Mouse (Mus musculus): ENCODE measurements around the gene Farp2. TPM values are rescaled to one million over a fixed set of nuclear protein-coding genes. Genes with fewer than 3 reads are reported as not detected.

Gene Farp2
- polyA plus RNA-seq, 1 experiment from 2014 or later: 6.1 TPM

- peak; percentile 16 for ATAC-seq
- Histone ChIP-seq H3K27me3 (replicated peaks) (no peaks in the 10 kb centered on the region), H3K9ac (no peak overlapping the region), H3K4me2 (replicated peaks) (no peak overlapping the region), H3K36me3 (peaks cover 6% of the 10 kb centered on the region; the same call in 1 of the 2 replicates), H3K4me3 (replicated peaks) (no peak overlapping the region), H3K9me3 (0 out of 2 replicates have a peak, but pooled peaks cover 4% of the 10 kb centered on the region), H3K27ac (no peak overlapping the region), H3K4me1 (replicated peaks) (no peaks in the 10 kb centered on the region)
- 50% methylated on average over 3 of the region's 3 CpGs for WGBS
Observed at GRCm38 (mm10) chr1:93567013-93567412, 55.1 kb downstream of the Farp2 start.

DNA sequence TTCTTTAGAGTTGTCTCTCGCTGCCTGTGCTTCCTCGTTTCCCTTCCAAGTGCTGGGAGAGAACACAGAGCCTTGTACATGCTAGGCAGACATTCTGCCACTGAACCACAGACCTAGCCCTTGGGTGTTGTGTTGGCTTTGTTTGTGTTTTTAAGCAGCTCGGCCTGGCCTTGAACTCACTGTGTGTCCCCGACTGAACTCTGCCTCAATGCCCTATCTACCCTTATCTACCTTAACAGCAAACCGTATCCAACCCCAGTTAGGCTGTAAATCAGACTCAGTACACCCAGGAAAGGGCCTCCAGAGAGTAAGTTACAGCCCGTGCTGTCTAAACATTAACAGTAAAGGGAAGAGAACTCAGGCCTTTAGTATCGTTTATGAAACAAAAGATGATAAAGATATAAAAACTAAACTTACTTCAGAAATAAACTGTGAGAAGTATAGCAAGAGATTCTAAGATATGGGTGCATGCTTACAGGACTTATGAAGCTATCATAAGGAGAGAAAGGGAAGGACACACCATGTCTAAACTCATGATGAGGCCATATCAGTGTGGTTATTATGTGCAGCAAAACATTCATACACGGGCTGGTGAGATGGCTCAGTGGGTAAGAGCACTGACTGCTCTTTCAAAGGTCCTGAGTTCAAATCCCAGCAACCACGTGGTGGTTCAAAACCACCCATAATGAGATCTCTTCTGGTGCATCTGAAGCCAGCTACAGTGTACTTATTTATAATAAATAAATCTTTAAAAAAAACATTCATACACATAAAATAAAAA lies 56.0 kb downstream of the Farp2 start:
- Histone ChIP-seq H3K4me2 (replicated peaks) (no peak overlapping the region), H3K9ac (no peak overlapping the region), H3K4me1 (replicated peaks) (no peaks in the 10 kb centered on the region), H3K36me3 (peaks cover 6% of the 10 kb centered on the region; the same call in 1 of the 2 replicates), H3K27me3 (replicated peaks) (no peaks in the 10 kb centered on the region), H3K27ac (no peak overlapping the region), H3K9me3 (0 out of 2 replicates have a peak, but pooled peaks cover 4% of the 10 kb centered on the region), H3K4me3 (replicated peaks) (no peak overlapping the region)
- ATAC-seq: peak; percentile 92
- WGBS: 57% methylated on average over 9 of the region's 9 CpGs

DNA sequence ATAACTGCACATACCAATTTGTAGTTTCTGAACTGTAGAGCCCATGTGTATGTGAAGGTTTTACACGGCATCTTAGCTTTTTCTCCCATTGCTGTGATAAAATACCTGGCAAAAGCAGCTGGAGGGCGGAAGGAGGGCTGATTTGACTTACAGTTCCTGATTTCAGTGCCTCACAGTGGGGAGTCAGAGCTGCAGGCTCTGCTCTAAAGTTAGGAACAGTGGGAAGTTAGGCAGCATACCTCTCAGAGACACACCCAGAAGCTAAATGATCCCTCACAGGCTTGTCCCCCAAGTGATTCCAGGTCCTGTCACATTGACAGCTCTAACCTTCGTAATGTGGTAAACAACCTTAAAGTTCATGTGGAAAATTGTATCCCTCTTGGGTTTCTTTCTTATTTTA lies 65.2 kb downstream of the Farp2 start:
- H3K4me2 ChIP-seq (replicated peaks): no peak overlapping the region
- no peak overlapping the region for H3K4me3 ChIP-seq (replicated peaks)
- 0 out of 2 replicates have a peak, but pooled peaks cover 3% of the 10 kb centered on the region for H3K36me3 ChIP-seq
- 87% methylated on average over 3 of the region's 3 CpGs for WGBS
- no peak overlapping the region for H3K9ac ChIP-seq
- no peak for ATAC-seq
- H3K27ac ChIP-seq: no peak overlapping the region
- H3K9me3 ChIP-seq: no peaks in the 10 kb centered on the region
- no peaks in the 10 kb centered on the region for H3K27me3 ChIP-seq (replicated peaks)
- H3K4me1 ChIP-seq (replicated peaks): no peaks in the 10 kb centered on the region

GRCm38 (mm10) chr1:93577861-93578260 lies 66.0 kb downstream of the Farp2 start:
- Histone ChIP-seq H3K9ac (no peak overlapping the region), H3K27ac (no peak overlapping the region), H3K4me1 (replicated peaks) (no peaks in the 10 kb centered on the region), H3K4me3 (replicated peaks) (no peak overlapping the region), H3K36me3 (0 out of 2 replicates have a peak, but pooled peaks cover 3% of the 10 kb centered on the region), H3K27me3 (replicated peaks) (no peaks in the 10 kb centered on the region), H3K4me2 (replicated peaks) (no peak overlapping the region), H3K9me3 (no peaks in the 10 kb centered on the region)
- ATAC-seq: no peak
- WGBS: 82% methylated on average over 4 of the region's 4 CpGs

- WGBS: 94% methylated on average over 7 of the region's 7 CpGs
Observed at GRCm38 (mm10) chr1:93581545-93581944, 69.7 kb downstream of the Farp2 start.

DNA sequence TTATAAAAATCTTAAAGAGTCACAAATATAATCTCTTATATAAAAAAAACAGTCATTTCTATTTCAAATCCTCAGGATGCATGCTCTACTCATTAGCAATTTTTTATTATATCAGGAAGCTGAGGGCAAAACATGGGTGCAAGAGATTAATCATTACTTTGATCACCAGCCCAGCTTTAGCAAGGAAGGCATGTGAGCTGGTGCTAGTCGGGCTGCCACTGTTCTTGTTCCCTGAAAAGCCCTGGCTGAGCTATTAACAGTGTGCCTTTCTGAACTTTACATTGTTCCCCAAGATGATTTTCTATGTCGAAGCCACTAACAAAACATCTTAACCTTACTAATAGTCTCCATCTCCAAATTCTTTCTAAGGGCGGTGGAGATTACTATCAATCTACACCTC lies 76.5 kb downstream of the Farp2 start:
- H3K27me3 ChIP-seq (replicated peaks): no peaks in the 10 kb centered on the region
- H3K27ac ChIP-seq: no peak overlapping the region
- no peak overlapping the region for H3K4me2 ChIP-seq (replicated peaks)
- no peaks in the 10 kb centered on the region for H3K4me1 ChIP-seq (replicated peaks)
- H3K9ac ChIP-seq: no peak overlapping the region
- no peaks in the 10 kb centered on the region for H3K36me3 ChIP-seq
- no peak for ATAC-seq
- 71% methylated on average over 3 of the region's 3 CpGs for WGBS
- H3K9me3 ChIP-seq: no peaks in the 10 kb centered on the region
- no peak overlapping the region for H3K4me3 ChIP-seq (replicated peaks)

More at GRCm38 (mm10) chr1:93581545-93581944, 69.7 kb downstream of the Farp2 start:
- no peak for ATAC-seq
- Histone ChIP-seq H3K27me3 (replicated peaks) (no peaks in the 10 kb centered on the region), H3K27ac (no peak overlapping the region), H3K4me2 (replicated peaks) (no peak overlapping the region), H3K36me3 (0 out of 2 replicates have a peak, but pooled peaks cover 3% of the 10 kb centered on the region), H3K4me1 (replicated peaks) (no peaks in the 10 kb centered on the region), H3K4me3 (replicated peaks) (no peak overlapping the region), H3K9me3 (no peaks in the 10 kb centered on the region), H3K9ac (no peak overlapping the region)

- H3K9me3 ChIP-seq: no peaks in the 10 kb centered on the region
- H3K36me3 ChIP-seq: no peaks in the 10 kb centered on the region
- no peak overlapping the region for H3K4me2 ChIP-seq (replicated peaks)
- no peak overlapping the region for H3K27ac ChIP-seq
- H3K27me3 ChIP-seq (replicated peaks): no peaks in the 10 kb centered on the region
- no peak overlapping the region for H3K4me3 ChIP-seq (replicated peaks)
- ATAC-seq: no peak
- H3K9ac ChIP-seq: no peak overlapping the region
- no peaks in the 10 kb centered on the region for H3K4me1 ChIP-seq (replicated peaks)
Observed at GRCm38 (mm10) chr1:93593960-93594359, 82.1 kb downstream of the Farp2 start.

GRCm38 (mm10) chr1:93595916-93596315 lies 84.0 kb downstream of the Farp2 start:
- H3K27ac ChIP-seq: no peak overlapping the region
- no peak overlapping the region for H3K4me2 ChIP-seq (replicated peaks)
- 83% methylated on average over 6 of the region's 6 CpGs for whole genome bisulfite sequencing
- no peaks in the 10 kb centered on the region for H3K4me1 ChIP-seq (replicated peaks)
- H3K36me3 ChIP-seq: no peaks in the 10 kb centered on the region
- no peaks in the 10 kb centered on the region for H3K9me3 ChIP-seq
- H3K4me3 ChIP-seq (replicated peaks): no peak overlapping the region
- no peaks in the 10 kb centered on the region for H3K27me3 ChIP-seq (replicated peaks)
- no peak for ATAC-seq
- no peak overlapping the region for H3K9ac ChIP-seq

- H3K4me2 ChIP-seq (replicated peaks): no peak overlapping the region
- no peaks in the 10 kb centered on the region for H3K36me3 ChIP-seq
- H3K27me3 ChIP-seq (replicated peaks): no peaks in the 10 kb centered on the region
- H3K4me3 ChIP-seq (replicated peaks): no peak overlapping the region
- ATAC-seq: no peak
- no peak overlapping the region for H3K9ac ChIP-seq
- no peaks in the 10 kb centered on the region for H3K9me3 ChIP-seq
- H3K27ac ChIP-seq: no peak overlapping the region
- 81% methylated on average over 4 of the region's 4 CpGs for WGBS
- H3K4me1 ChIP-seq (replicated peaks): no peaks in the 10 kb centered on the region
Observed at GRCm38 (mm10) chr1:93602911-93603310, 91.0 kb downstream of the Farp2 start.

DNA sequence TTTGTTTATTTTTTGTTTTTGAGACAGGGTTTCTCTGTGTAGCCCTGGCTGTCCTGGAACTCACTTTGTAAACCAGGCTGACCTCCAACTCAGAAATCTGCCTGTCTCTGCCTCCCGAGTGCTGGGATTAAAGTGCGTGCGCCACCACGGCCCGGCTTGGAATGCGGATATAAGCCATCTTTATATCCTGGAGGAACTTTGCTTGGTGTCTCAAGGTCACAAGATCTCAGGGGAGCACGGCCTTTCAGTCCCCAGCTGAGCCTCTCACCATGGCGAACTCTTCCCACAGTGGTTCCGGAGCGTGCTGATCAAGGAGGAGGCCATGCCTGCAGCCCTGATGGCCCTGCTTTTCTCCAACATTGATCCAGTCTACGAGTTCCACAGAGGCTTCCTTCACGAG lies 92.0 kb downstream of the Farp2 start:
- no peaks in the 10 kb centered on the region for H3K9me3 ChIP-seq
- no peak overlapping the region for H3K4me2 ChIP-seq (replicated peaks)
- H3K4me1 ChIP-seq (replicated peaks): no peaks in the 10 kb centered on the region
- H3K9ac ChIP-seq: no peak overlapping the region
- H3K36me3 ChIP-seq: no peaks in the 10 kb centered on the region
- H3K4me3 ChIP-seq (replicated peaks): no peak overlapping the region
- H3K27ac ChIP-seq: no peak overlapping the region
- 95% methylated on average over 12 of the region's 12 CpGs for WGBS
- no peaks in the 10 kb centered on the region for H3K27me3 ChIP-seq (replicated peaks)
- ATAC-seq: no peak

GRCm38 (mm10) chr1:93607090-93608083 lies 95.5 kb downstream of the Farp2 start:
- H3K36me3 ChIP-seq: no peaks in the 10 kb centered on the region
- H3K9ac ChIP-seq: no peak overlapping the region
- no peaks in the 10 kb centered on the region for H3K9me3 ChIP-seq
- H3K27ac ChIP-seq: no peak overlapping the region
- H3K4me1 ChIP-seq (replicated peaks): no peaks in the 10 kb centered on the region
- no peak overlapping the region for H3K4me2 ChIP-seq (replicated peaks)
- no peak overlapping the region for H3K4me3 ChIP-seq (replicated peaks)
- H3K27me3 ChIP-seq (replicated peaks): no peaks in the 10 kb centered on the region
- no peak; the same call in 1 of the 2 replicates for ATAC-seq
- WGBS: 79% methylated on average over 14 of the region's 14 CpGs

DNA sequence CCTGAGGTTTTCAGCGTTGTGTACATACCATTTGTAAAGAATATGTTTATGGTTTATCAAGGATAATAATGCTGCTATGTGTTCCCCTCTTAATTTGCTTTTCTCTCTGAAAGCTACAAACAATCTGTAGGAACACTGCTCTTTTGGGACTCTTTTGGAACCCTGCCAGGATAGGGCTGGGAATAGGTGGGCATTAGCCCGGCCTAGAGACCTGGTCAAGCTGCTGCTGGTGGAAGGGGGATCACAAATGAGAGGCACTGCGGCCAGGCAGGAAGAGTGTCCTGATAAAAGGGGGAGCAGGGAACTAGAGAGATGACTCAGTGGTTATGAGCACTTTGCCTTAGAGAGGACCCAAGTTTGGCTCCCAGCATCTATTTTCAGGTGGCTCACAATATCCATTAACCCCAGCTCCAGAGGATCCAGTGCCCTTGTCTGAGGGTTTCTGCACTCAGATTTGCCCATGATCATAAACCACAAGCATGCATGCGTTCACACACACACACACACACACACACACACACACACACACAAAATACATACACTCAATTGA lies 96.9 kb downstream of the Farp2 start:
- Histone ChIP-seq H3K4me3 (replicated peaks) (no peak overlapping the region), H3K9ac (no peak overlapping the region), H3K4me1 (replicated peaks) (no peaks in the 10 kb centered on the region), H3K27me3 (replicated peaks) (no peaks in the 10 kb centered on the region), H3K27ac (no peak overlapping the region), H3K4me2 (replicated peaks) (no peak overlapping the region), H3K36me3 (no peaks in the 10 kb centered on the region), H3K9me3 (no peaks in the 10 kb centered on the region)
- 76% methylated on average over 4 of the region's 4 CpGs for WGBS
- ATAC-seq: no peak

Data from intestine, embryonic 15.5 days (tissue).